Mouse (Mus musculus) thymus, postnatal 4 days (tissue): Measurements from ENCODE around the gene Gm4553.
"Not testable (repeated sequence)": the region's sequence is repeated elsewhere in the genome, so short reads cannot be mapped to it uniquely, and the experiment has no call there.

Experiments
- DNase-seq: peaks from one replicate; pipeline ENCODE4 v3.0.0; 2021

Gm4553 gene

GRCm38 (mm10) chr7:142165639-142166038 is at the start of gene Gm4553:
Gene Gm4553 (minus strand): TSS chr7:142165739.
- not testable (repeated sequence) for DNase-seq

GRCm38 (mm10) chr7:142212136-142212535 is 46.6 kb upstream of the Gm4553 start:
- not testable (repeated sequence) for DNase-seq

GRCm38 (mm10) chr7:142211559-142211958 is 46.0 kb upstream of the Gm4553 start, which contains the start of gene Gm7579:
Gene Gm7579 (plus strand): TSS chr7:142211859.
- no peak for DNase-seq

- not testable (repeated sequence) for DNase-seq
Observed at GRCm38 (mm10) chr7:142206891-142207290, 41.4 kb upstream of the Gm4553 start.

GRCm38 (mm10) chr7:142205488-142205887 is 39.9 kb upstream of the Gm4553 start:
- no peak for DNase-seq

GRCm38 (mm10) chr7:142201064-142201463 is 35.5 kb upstream of the Gm4553 start, which contains the start of gene Krtap5-3:
Gene Krtap5-3 (plus strand): TSS chr7:142201364.
- no peak for DNase-seq

GRCm38 (mm10) chr7:142198748-142199147 is 33.2 kb upstream of the Gm4553 start:
- no peak for DNase-seq

GRCm38 (mm10) chr7:142190289-142190688 is 24.8 kb upstream of the Gm4553 start, which contains the start of gene Gm10153:
Gene Gm10153 (minus strand): TSS chr7:142190389.
- no peak for DNase-seq

GRCm38 (mm10) chr7:142188156-142188555 is 22.6 kb upstream of the Gm4553 start:
- no peak for DNase-seq

GRCm38 (mm10) chr7:142181021-142181420 is 15.5 kb upstream of the Gm4553 start:
- no peak for DNase-seq

GRCm38 (mm10) chr7:142178685-142179084 is 13.1 kb upstream of the Gm4553 start:
- no peak for DNase-seq

GRCm38 (mm10) chr7:142175905-142176304 is 10.4 kb upstream of the Gm4553 start, which contains the start of gene Krtap5-2:
Gene Krtap5-2 (minus strand): TSS chr7:142176005.
- DNase-seq: not testable (repeated sequence)

GRCm38 (mm10) chr7:142169836-142170235 is 4.3 kb upstream of the Gm4553 start:
- DNase-seq: no peak

- DNase-seq: no peak
Observed at GRCm38 (mm10) chr7:142159366-142159765, 6.2 kb downstream of the Gm4553 start.

- not testable (repeated sequence) for DNase-seq
Observed at GRCm38 (mm10) chr7:142157013-142157412, 8.5 kb downstream of the Gm4553 start, which contains the start of gene Gm29735. Gene Gm29735 (minus strand): TSS chr7:142157113.

- DNase-seq: no peak
Observed at GRCm38 (mm10) chr7:142155308-142155707, 10.2 kb downstream of the Gm4553 start.

- no peak for DNase-seq
Observed at GRCm38 (mm10) chr7:142152191-142152590, 13.3 kb downstream of the Gm4553 start.

- no peak for DNase-seq
Observed at GRCm38 (mm10) chr7:142148633-142149032, 16.9 kb downstream of the Gm4553 start.

- DNase-seq: peak; percentile 53
Observed at GRCm38 (mm10) chr7:142146033-142146432, 19.5 kb downstream of the Gm4553 start.

- DNase-seq: no peak
Observed at GRCm38 (mm10) chr7:142145413-142145940, 20.1 kb downstream of the Gm4553 start.

GRCm38 (mm10) chr7:142144507-142144906 is 21.0 kb downstream of the Gm4553 start, which contains the start of gene Gm45337:
Gene Gm45337 (minus strand): TSS chr7:142144607.
- no peak for DNase-seq

GRCm38 (mm10) chr7:142143506-142144010 is 22.0 kb downstream of the Gm4553 start:
- not testable (repeated sequence) for DNase-seq

GRCm38 (mm10) chr7:142140696-142141095 is 24.8 kb downstream of the Gm4553 start:
- DNase-seq: no peak

GRCm38 (mm10) chr7:142135934-142136333 is 29.6 kb downstream of the Gm4553 start, which contains the start of gene Gm39115:
Gene Gm39115 (minus strand): TSS chr7:142136034.
- DNase-seq: not testable (repeated sequence)
